Mouse (Mus musculus) bone marrow, adult 2 months (tissue): ENCODE measurements around the gene Mrpl24. TPM values are rescaled to one million over a fixed set of nuclear protein-coding genes. Genes with fewer than 3 reads are reported as not detected.

Experiments
- H3K27ac ChIP-seq: fragments of 200-500 bp; 2 replicates; pipeline ENCODE4 v1.5.1; 2012; ENCODE audit warnings: low read depth, mild to moderate bottlenecking, control low read depth, inconsistent platforms, low read length; ENCODE audit not compliant: control insufficient read depth, poor library complexity, insufficient read depth
- H3K4me1 ChIP-seq: fragments of 200-500 bp; 2 replicates; pipeline ENCODE4 v1.6.1; 2011; ENCODE audit warnings: low read length; ENCODE audit not compliant: control insufficient read depth, insufficient read depth
- H3K4me3 ChIP-seq: fragments of 200-500 bp; replicated peaks from 2 replicates; pipeline ENCODE3; 2011; ENCODE audit warnings: mild to moderate bottlenecking, low read depth, low read length, control low read depth; ENCODE audit not compliant: control insufficient read depth
- CTCF ChIP-seq: fragments of 200-500 bp; IDR thresholded peaks from 2 replicates; pipeline ENCODE4 v1.5.1; 2011; ENCODE audit warnings: low read length, control low read depth; ENCODE audit not compliant: control insufficient read depth, insufficient read depth
- POLR2A ChIP-seq: fragments of 200-500 bp; IDR thresholded peaks from 2 replicates; pipeline ENCODE4 v1.6.1; 2011; ENCODE audit warnings: low read depth, mild to moderate bottlenecking, control low read depth, low read length, borderline replicate concordance; ENCODE audit not compliant: control insufficient read depth
- WGBS: fragments of 180-500 bp; shearing (Covaris S2); methylation state at CpG from one replicate; pipeline ENCODE4 v1.1.7; 2018; 5-methylcytosine and 5-hydroxymethylcytosine counted together
- polyA plus RNA-seq: library from polyadenylated mRNA; stranded (reverse); fragments of >200 nt; gene quantifications from 2 replicates; pipeline ENCODE4 v1.2.4, GENCODE M21; 2011; ENCODE audit warnings: low replicate concordance; ENCODE audit not compliant: missing spikeins, insufficient read depth, insufficient read length

Gene Mrpl24
- polyA plus RNA-seq, 1 experiment = 217 TPM

DNA sequence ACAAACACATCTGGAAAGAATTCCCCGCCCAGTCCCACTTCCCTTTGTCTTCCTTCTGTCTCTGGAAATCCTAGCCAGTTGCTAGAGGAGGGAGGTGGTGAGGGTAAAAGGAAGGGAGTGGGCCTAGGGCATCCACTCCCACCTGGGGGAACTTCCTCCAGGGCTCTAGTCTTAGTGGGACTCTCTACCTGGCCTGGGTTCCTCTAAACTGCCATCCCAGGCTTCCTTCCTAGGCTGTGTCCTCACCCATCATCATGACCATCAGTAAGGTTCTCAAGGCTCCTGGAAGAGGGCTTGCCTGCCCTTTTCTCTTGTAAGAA, 27.2 kb downstream of the Mrpl24 start:
- no peaks in the 10 kb centered on the region for H3K4me1 ChIP-seq
- no peak overlapping the region for H3K4me3 ChIP-seq
- TF ChIP-seq CTCF = no peak
- no peak for TF ChIP-seq POLR2A
- no peak overlapping the region for H3K27ac ChIP-seq
- WGBS = 18% methylated on average over 1 of the region's 1 CpGs

DNA sequence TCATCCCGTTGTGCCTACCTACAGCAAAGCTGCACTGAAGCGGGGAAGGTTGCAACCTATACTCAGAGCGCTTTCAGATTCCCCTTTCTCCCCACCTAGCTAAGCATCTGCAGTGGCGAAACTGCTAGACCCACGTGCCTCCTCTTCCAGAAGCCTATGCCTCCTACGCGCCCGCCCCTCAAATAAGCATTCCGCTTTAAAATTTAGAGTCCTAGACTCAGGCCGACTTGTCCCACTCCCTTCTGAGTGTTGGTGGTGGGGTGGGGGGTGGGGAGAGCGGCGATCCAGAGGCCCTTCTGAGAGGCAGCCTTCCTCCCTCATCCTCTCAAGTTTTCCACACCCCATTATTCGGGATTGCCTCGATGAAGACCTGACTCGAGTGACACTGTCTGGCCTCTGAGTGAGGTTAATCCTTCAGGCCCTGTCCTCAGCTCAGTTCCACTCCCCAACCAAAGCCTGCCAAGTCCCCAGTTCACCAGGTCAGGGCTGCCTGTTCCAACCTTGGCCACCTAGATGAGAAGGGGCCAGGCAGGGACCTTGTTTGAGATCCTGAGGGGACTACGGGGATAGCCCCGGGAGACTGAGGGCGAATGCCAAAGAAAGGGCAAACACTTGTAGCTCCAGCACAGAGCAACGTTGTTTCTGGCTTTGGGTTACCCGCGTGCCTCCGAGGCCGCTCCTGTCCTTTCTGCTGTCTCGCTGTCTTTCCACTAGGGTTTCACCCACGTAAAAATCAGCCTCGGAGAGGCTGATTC, 27.9 kb downstream of the Mrpl24 start:
- 5% methylated on average over 26 of the region's 26 CpGs for WGBS
- no peak for TF ChIP-seq POLR2A
- no peak for TF ChIP-seq CTCF
- Histone ChIP-seq H3K4me3 (no peak overlapping the region), H3K27ac (no peak overlapping the region), H3K4me1 (no peaks in the 10 kb centered on the region)

DNA sequence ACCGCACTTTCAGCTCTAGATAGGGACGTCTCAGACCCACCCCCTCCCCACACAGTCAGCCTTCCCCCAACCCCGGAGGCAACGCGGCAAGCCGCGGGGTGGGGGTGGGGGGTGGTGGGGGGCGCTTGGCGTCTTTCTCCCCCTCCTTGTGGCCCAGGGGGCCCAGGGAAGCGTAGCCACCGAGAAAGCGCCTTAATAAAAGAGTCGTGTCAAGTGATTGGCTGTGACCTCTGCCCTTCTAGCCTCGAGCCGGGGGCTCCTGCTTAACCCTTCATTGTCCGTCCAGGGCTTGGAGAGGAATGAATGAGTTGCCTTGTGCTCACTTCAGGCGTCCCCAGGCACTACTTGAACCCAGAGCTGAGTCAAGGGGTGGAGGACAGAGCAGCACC, 28.5 kb downstream of the Mrpl24 start:
- Histone ChIP-seq H3K4me3 (no peak overlapping the region), H3K4me1 (no peaks in the 10 kb centered on the region), H3K27ac (no peak overlapping the region)
- 4% methylated on average over 17 of the region's 17 CpGs for WGBS
- TF ChIP-seq POLR2A (no peak), CTCF (no peak)

DNA sequence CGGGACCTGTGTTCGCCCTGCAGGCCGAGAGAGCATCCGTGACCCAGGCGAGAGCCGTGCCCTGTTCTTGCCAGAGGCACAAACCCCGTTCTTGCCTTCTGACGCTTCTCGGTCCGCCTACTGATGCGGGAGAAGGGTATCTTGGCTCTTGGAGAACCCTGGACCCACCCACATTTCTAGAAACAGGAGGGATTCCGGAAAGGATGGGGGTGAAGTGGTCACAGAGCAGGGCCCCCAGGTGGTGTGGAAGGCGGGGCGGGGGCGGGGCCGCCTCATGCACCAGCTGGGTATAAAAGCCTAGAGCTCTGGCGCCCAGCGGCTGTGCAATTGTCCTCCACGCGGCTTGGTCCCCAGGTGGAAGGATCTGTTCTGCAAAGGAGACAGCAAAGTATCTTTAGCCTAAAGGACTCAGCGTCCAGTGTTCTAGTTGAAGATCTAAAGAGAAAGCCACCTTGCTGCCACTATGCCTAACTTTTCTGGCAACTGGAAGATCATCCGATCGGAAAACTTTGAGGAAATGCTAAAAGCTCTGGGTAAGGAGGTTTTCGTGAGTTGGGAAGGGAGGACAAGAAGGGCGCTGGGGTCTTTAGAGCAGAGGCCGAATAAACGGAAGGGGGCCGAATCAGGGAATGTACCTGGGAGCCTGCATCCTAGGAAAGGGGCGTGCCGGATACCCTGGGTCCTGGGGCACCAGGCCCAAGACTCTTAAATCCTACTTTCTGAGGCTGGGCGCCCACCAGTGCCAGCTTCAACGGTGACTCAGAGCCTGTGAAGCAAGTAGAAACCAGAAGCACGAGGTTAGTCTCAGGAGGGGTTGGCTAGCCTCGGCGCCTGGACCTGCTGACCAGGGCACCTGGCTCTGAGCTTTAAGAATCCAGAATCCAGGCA, 29.3 kb downstream of the Mrpl24 start, which contains the start of gene Crabp2:
Gene Crabp2 (plus strand): TSS at position 289 of the 888 bp plus-strand sequence.
- TF ChIP-seq CTCF (no peak), POLR2A (no peak)
- 5% methylated on average over 35 of the region's 35 CpGs for WGBS
- Histone ChIP-seq H3K4me1 (no peaks in the 10 kb centered on the region), H3K4me3 (no peak within 1 kb of the TSS), H3K27ac (no peak within 1 kb of the TSS; the same call in 1 of the 2 replicates)

DNA sequence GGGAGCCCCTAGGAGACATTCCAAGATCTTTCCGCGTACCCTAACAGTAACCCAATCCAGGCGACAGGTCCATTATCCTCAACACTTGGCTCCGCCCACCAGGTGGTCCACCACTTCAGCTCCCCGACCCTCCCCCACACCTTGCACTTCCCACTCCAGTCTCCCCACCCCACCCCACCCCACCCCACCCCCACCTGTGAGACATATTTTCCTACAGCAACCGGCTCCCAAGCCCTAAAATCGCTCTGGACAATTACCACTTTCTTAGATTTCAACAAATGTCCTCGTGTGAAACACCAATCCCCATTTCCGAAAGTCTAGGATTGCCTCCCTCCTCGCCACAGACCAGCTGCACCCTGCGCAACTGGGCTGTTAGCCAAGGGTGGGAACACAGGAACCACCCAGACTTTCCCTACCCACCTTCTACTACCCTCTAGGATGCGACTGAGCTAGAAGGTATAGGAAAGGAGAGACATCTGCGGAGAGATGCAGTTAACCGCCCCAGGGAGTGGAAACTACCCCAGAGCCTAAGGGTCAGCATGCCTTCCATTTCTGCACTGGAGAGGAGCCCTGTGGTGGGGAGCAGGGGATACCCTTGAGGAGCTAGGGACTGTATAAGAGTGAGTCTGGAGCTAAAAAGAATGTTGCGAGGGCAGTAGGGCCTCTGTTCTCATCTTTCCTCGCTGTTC, 30.1 kb downstream of the Mrpl24 start:
- H3K27ac ChIP-seq = no peak overlapping the region
- no peaks in the 10 kb centered on the region for H3K4me1 ChIP-seq
- WGBS = 29% methylated on average over 16 of the region's 16 CpGs
- no peak overlapping the region for H3K4me3 ChIP-seq
- TF ChIP-seq POLR2A (no peak), CTCF (no peak)

DNA sequence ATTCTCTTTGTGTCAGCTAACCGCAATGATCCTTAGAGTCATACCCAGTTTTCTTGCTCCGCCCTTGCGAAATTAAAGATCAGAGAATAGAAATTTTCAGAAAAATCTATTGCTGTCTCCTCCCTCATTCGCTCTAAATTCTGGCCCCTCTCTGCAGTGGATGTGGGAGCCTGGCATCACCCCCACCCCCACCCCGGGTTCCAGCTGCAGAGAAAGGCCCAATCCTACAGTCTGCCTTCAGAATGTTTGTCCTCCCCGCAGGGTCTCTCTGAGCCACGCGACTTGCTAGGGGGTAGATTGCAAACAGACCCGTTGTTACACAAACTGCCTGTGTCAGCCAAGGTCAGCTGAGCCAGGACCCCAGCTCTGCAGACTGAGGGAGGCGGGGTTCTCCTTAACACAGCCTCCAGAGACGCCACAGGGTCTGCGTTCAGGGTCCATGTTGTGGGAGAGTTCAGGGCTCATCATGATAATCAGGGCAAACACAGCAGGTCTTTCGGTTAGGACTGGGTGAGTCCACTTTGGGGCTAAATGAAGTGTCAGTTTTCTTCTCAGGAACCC, 30.7 kb downstream of the Mrpl24 start:
- Histone ChIP-seq H3K27ac (no peak overlapping the region), H3K4me1 (no peaks in the 10 kb centered on the region), H3K4me3 (no peak overlapping the region)
- TF ChIP-seq CTCF (no peak), POLR2A (no peak)
- WGBS = 34% methylated on average over 13 of the region's 13 CpGs

DNA sequence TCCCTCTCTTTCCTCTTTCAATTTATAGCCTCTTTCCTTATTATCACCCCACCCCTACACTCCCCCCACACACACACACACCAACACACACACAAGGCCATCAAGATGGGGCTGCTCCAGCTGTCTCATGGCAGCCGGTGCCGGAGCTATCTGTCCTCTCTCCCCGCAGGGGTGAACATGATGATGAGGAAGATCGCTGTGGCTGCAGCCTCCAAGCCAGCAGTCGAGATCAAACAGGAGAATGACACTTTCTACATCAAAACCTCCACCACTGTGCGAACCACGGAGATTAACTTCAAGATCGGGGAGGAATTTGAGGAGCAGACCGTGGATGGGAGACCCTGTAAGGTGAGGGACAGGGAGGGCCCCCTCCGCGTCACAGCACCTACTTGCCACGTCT, 32.6 kb downstream of the Mrpl24 start:
- no peak overlapping the region for H3K4me3 ChIP-seq
- WGBS = 22% methylated on average over 12 of the region's 12 CpGs
- TF ChIP-seq POLR2A = no peak
- no peak for TF ChIP-seq CTCF
- H3K27ac ChIP-seq = no peak overlapping the region
- H3K4me1 ChIP-seq = no peaks in the 10 kb centered on the region

DNA sequence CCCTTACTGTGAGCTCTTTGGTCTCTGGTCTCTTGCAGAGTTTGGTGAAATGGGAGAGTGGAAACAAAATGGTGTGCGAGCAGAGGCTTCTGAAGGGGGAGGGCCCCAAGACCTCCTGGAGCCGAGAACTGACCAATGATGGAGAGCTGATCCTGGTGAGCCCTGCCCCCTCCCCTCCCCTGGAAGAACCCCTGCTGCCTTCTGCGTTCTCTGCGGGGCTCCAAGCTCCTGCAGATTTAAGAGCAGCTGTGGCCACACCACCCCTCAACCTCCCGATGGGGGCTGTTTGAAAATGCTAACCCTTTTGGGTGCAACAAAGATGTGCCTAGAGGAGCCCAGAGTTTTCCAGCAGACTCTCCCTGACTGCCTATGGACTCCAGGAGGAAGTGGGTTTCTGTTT, 33.1 kb downstream of the Mrpl24 start:
- Histone ChIP-seq H3K4me1 (no peaks in the 10 kb centered on the region), H3K4me3 (no peak overlapping the region), H3K27ac (no peak overlapping the region)
- WGBS = 7% methylated on average over 5 of the region's 5 CpGs
- no peak for TF ChIP-seq CTCF
- no peak for TF ChIP-seq POLR2A
